Mouse (Mus musculus) intestine, postnatal 0 days (tissue): ENCODE measurements around the gene Tk1. TPM values are rescaled to one million over a fixed set of nuclear protein-coding genes. Genes with fewer than 3 reads are reported as not detected.

Experiments
- ATAC-seq: fragments of 200-750 bp; cut with Nextera tagmentation; 2 replicates; pipeline ENCODE4 v1.8.0; 2017; ENCODE audit warnings: mild to moderate bottlenecking, moderate TSS enrichment, moderate library complexity
- H3K27ac ChIP-seq: fragments of 300-500 bp; sonication (generic); 2 replicates; pipeline ENCODE4 v1.5.1; 2014; ENCODE audit warnings: mild to moderate bottlenecking, low read depth, low read length, moderate library complexity
- H3K27me3 ChIP-seq: fragments of 300-500 bp; sonication (generic); replicated peaks from 2 replicates; pipeline ENCODE4 v1.6.1; 2014; ENCODE audit warnings: low read length, mixed read lengths; ENCODE audit not compliant: control insufficient read depth, insufficient read depth
- H3K36me3 ChIP-seq: fragments of 300-500 bp; sonication (generic); 2 replicates; pipeline ENCODE4 v1.6.1; 2014; ENCODE audit warnings: mild to moderate bottlenecking, moderate library complexity; ENCODE audit not compliant: control insufficient read depth, insufficient read depth
- H3K4me1 ChIP-seq: fragments of 300-500 bp; sonication (generic); replicated peaks from 2 replicates; pipeline ENCODE4 v1.6.1; 2014; ENCODE audit warnings: antibody characterized with exemption, low read length, mixed read lengths; ENCODE audit not compliant: control insufficient read depth, insufficient read depth
- H3K4me2 ChIP-seq: fragments of 300-500 bp; sonication (generic); replicated peaks from 2 replicates; pipeline ENCODE4 v1.6.1; 2014; ENCODE audit warnings: low read depth, mild to moderate bottlenecking, moderate library complexity
- H3K4me3 ChIP-seq: fragments of 300-500 bp; sonication (generic); 2 replicates; pipeline ENCODE4 v1.5.1; 2014; ENCODE audit warnings: low read depth, low read length
- H3K9ac ChIP-seq: fragments of 300-500 bp; sonication (generic); 2 replicates; pipeline ENCODE4 v1.6.1; 2014; ENCODE audit warnings: mild to moderate bottlenecking, low read depth, low read length
- H3K9me3 ChIP-seq: fragments of 300-500 bp; sonication (generic); 2 replicates; pipeline ENCODE4 v1.6.1; 2016; ENCODE audit warnings: mixed run types; ENCODE audit not compliant: control insufficient read depth
- CTCF ChIP-seq: sonication (generic); IDR thresholded peaks from 2 replicates; pipeline ENCODE4 v1.5.1; 2016; ENCODE audit warnings: low read depth, mild to moderate bottlenecking, control low read depth, antibody characterized with exemption, moderate library complexity
- WGBS: fragments of 180-500 bp; shearing (Covaris S2); extraction: QIAGEN DNeasy Blood & Tissue Kit; methylation state at CpG from one replicate; pipeline ENCODE4 v1.1.7; 2014; 5-methylcytosine and 5-hydroxymethylcytosine counted together
- polyA plus RNA-seq: library from polyadenylated mRNA; unstranded; fragments of >200 nt; fragmentation: Nextera tagmentation; extraction: Ambion mirVana; gene quantifications from 2 replicates; pipeline ENCODE4 v1.2.1, GENCODE M21; 2015

Gene Tk1
- polyA plus RNA-seq, 1 experiment from 2014 or later = 44.8 TPM

DNA sequence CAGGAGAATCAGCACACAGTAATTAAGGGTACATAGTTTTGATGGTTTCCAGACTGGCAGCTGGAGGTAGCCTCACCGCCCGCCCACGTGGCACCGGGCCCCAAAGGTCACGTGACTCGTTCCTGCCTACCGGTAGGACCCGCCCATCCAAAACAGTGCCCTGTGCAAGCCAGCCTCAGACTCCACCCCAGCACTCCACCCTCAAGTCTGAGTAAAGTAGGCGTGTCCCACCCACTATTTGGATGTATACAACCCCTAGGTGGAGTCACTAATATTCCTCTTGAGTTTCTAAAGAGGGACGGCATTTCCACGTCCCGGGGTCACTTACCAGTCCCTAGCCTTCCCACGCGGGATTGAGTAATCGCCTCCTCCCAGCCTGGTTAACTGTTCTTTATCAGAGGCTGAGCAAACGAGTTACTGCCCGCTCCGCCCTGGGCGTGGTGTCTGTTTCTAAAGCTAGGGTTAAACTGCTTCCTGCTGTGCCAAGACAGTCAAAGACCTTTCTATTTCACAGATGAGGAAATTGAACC lies 45.2 kb downstream of the Tk1 start:
- Histone ChIP-seq H3K9me3 (no peaks in the 10 kb centered on the region), H3K4me2 (peak overlapping the region; percentile 95), H3K27me3 (no peaks in the 10 kb centered on the region), H3K9ac (peak overlapping the region; percentile 71), H3K27ac (peak overlapping the region; percentile 94), H3K4me1 (peaks cover 17% of the 10 kb centered on the region; the same call in 1 of the 2 replicates), H3K4me3 (peak overlapping the region; percentile 55), H3K36me3 (peaks cover 19% of the 10 kb centered on the region; the same call in 1 of the 2 replicates)
- ATAC-seq = peak; percentile 84
- no peak; the same call in 1 of the 2 replicates for TF ChIP-seq CTCF
- WGBS = 1% methylated on average over 19 of the region's 19 CpGs

DNA sequence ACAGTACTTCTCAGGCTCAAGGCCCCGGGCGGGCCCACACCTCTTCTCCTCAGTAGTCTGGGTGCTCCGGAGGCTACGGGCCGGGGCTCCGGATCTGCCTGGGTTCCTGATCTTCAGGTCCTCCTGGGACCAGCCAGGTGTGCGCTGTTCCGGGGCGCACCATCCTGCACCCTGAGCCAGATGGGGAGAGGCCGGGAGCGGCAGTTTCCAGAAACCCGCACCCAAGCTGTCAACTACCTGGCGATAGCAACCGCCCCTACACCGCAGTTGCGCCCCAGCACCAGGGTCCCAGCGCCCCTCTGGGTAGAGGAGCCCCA lies 45.7 kb downstream of the Tk1 start:
- no peak for TF ChIP-seq CTCF
- Histone ChIP-seq H3K27me3 (no peaks in the 10 kb centered on the region), H3K9ac (peak overlapping the region; percentile 71), H3K36me3 (peaks cover 24% of the 10 kb centered on the region; the same call in 1 of the 2 replicates), H3K4me2 (peak overlapping the region; percentile 95), H3K4me1 (peaks cover 17% of the 10 kb centered on the region; the same call in 1 of the 2 replicates), H3K9me3 (no peaks in the 10 kb centered on the region), H3K4me3 (peak overlapping the region; percentile 55), H3K27ac (peak overlapping the region; percentile 94)
- peak; percentile 40 for ATAC-seq
- 5% methylated on average over 14 of the region's 17 CpGs for WGBS

- H3K9ac ChIP-seq = peak overlapping the region; percentile 71
- H3K4me1 ChIP-seq = peaks cover 17% of the 10 kb centered on the region; the same call in 1 of the 2 replicates
- peaks cover 30% of the 10 kb centered on the region; the same call in 1 of the 2 replicates for H3K36me3 ChIP-seq
- H3K4me3 ChIP-seq = peak overlapping the region; percentile 55
- TF ChIP-seq CTCF = peak; percentile 12; the same call in 1 of the 2 replicates
- peak overlapping the region; percentile 95 for H3K4me2 ChIP-seq
- no peaks in the 10 kb centered on the region for H3K9me3 ChIP-seq
- peak overlapping the region; percentile 94 for H3K27ac ChIP-seq
- ATAC-seq = peak; percentile 42
- 4% methylated on average over 38 of the region's 38 CpGs for WGBS
- no peaks in the 10 kb centered on the region for H3K27me3 ChIP-seq
Measured at GRCm38 (mm10) chr11:117779434-117780198, 46.3 kb downstream of the Tk1 start.

DNA sequence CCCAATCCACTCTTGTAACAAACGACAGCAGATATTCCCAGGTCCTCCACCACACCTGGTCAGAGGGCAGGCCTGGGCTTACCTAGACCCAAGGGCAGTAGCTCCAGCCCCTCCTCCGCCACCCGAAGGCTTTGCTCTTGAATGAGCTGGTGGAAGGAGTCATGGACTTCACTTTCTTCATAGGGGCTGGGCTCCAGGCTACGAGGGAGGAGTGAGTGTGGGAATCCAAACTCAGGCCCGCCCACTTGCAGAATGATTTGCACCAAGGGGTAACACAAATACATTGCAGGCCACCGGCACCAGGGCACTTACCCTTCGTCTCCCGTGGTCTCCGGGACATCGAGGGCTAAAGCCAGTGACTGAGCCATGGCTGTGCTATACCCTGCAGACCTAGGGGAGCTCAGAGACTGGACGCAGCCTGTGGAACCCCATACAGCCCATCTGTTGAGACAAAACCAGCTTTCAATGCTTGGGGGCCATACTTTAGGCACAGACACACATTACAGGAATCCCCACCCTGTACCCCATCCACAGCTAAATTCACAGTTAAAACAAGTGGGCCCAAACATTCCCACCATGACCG lies 47.0 kb downstream of the Tk1 start:
- peaks cover 17% of the 10 kb centered on the region; the same call in 1 of the 2 replicates for H3K4me1 ChIP-seq
- no peak for ATAC-seq
- TF ChIP-seq CTCF = no peak
- 46% methylated on average over 12 of the region's 12 CpGs for WGBS
- peak overlapping the region; percentile 55 for H3K4me3 ChIP-seq
- H3K27ac ChIP-seq = peak overlapping the region; percentile 94
- peak overlapping the region; percentile 71 for H3K9ac ChIP-seq
- H3K36me3 ChIP-seq = peaks cover 32% of the 10 kb centered on the region; the same call in 1 of the 2 replicates
- H3K27me3 ChIP-seq = no peaks in the 10 kb centered on the region
- H3K4me2 ChIP-seq = peak overlapping the region; percentile 95
- H3K9me3 ChIP-seq = no peaks in the 10 kb centered on the region

DNA sequence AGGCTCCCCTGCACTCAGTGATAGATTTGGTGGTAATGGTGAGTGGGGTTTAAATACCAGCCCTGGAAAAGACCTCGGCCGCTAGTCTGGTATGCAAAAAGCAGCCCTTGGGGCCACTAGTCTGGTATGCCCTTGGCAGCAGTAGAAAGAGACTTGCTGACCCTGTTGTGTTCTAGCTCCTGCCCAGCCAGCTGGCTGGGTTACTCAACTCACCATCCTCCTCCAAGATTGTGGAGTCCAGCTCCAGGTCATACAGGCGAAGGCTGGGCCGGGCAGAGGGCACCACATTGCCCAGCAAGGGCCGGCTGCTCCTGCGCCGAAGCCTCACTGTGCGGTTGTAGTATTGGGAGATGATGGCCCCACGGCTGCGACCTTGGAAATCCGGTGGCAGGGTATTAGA lies 47.9 kb downstream of the Tk1 start:
- Histone ChIP-seq H3K4me3 (no peak overlapping the region), H3K4me2 (peak overlapping the region; percentile 95; the same call in 1 of the 2 replicates), H3K9ac (no peak overlapping the region), H3K27ac (no peak overlapping the region), H3K4me1 (peaks cover 16% of the 10 kb centered on the region; the same call in 1 of the 2 replicates), H3K9me3 (no peaks in the 10 kb centered on the region), H3K36me3 (peaks cover 34% of the 10 kb centered on the region; the same call in 1 of the 2 replicates), H3K27me3 (no peaks in the 10 kb centered on the region)
- no peak for ATAC-seq
- TF ChIP-seq CTCF = no peak
- 89% methylated on average over 11 of the region's 11 CpGs for WGBS

GRCm38 (mm10) chr11:117777111-117777510 lies 48.8 kb downstream of the Tk1 start:
- 88% methylated on average over 5 of the region's 5 CpGs for WGBS
- Histone ChIP-seq H3K27ac (no peak overlapping the region), H3K36me3 (peaks cover 39% of the 10 kb centered on the region; the same call in 1 of the 2 replicates), H3K9ac (no peak overlapping the region), H3K4me2 (no peak overlapping the region), H3K27me3 (no peaks in the 10 kb centered on the region), H3K4me3 (no peak overlapping the region), H3K9me3 (no peaks in the 10 kb centered on the region), H3K4me1 (peaks cover 10% of the 10 kb centered on the region; the same call in 1 of the 2 replicates)
- ATAC-seq = no peak
- TF ChIP-seq CTCF = no peak
